Mouse (Mus musculus): ENCODE data around the gene Fbln1.

The Fbln1 gene

DNA sequence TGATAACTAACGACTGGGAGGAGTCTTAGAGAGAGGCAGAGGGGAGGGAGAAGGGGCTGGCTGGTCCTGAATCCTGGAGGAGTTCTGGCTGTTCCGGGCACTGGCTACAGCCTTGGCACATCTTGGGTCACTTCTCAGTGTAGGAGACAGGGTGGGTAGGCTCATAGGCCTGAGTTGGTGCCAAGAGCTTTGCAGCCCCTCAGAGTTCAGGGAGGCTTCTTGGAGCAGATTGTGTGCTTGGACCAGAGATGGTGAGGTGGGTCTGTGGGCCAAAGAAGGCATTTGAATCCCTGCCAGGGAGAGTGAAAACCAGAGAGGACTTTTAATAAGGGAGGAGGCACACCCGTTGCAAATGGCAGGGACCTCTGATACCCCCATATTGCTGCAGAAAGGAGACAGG lies 1.3 kb downstream of the Fbln1 start:
- no peak for DNase-seq

DNA sequence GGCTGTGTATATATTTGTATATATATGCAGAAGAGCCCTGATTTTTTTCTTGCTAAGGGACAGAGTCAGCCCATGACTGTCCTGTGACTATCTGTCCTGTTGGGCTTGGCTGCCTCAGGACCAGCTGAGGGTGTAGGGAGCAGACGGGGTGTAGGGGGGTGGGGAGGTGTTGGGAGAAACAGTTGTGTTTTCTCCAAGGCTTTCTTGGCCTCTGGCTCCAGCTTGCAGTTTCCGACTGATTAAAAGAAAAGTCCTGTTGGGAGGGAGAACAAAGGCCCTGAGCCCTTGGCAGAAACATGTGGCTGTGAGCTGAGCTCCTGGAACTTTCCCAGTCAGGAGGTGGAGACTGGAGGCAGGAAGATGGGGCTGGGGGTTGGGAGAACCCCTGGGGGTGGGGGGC lies 2.0 kb downstream of the Fbln1 start:
- DNase-seq: peak; percentile 46

DNA sequence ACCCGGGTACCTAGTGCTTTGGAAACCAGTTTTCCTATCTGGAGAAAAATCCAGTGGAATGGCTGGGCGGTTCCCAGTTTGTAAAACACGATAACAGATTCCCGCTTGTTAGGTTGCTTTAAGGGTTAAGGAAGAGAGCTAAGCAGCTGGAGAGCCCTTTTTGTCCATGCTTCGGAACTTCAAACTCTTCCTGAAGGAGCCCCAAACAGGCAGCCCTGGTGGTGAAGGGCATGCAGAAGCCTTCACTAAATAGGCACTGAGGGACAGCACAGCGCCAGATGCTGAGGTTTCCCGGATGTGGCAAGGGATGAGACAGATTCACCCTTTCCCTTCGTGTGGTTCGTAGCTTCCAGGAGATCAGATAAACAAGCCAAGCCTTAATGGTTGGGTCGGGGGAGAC lies 2.6 kb downstream of the Fbln1 start:
- no peak for DNase-seq

DNA sequence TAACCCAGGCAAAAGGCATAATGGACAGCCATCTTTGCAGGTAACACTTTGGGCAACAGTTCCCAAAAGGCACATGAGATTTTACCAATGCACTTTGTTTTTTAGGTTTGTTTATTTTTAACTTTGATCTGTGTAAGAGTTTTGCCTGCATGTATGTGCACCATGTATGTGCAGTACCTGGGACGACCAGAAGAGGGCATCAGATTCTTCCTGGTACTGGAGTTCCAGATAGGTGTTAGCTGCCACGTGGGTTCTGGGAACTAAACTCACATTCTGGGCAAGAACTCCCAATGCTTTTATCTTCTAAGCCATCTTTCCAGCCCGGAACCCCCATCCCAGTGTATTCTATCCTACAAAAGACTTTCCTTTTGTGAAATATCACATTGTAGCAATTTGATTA lies 3.6 kb downstream of the Fbln1 start:
- DNase-seq: no peak

DNA sequence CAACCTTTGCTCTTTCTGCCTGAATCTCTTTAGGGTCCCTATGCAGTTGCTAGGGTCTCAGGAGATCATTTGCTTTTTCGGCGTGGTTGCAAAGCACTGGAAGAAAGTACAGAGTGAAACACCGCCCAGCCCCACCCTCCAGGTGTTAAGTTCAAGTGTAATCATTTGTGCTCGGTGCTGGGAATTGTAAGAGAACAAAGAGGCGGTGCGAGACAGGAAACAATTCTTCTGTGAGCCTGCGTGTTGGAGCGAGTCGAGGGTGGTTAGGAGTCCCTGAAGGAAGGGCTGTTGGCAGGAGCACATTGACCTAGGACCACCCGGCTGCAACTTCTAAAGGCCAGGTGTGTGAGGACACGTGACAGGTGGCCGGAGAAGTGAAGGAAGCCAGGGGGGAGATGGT lies 4.9 kb downstream of the Fbln1 start:
- no peak for DNase-seq

DNA sequence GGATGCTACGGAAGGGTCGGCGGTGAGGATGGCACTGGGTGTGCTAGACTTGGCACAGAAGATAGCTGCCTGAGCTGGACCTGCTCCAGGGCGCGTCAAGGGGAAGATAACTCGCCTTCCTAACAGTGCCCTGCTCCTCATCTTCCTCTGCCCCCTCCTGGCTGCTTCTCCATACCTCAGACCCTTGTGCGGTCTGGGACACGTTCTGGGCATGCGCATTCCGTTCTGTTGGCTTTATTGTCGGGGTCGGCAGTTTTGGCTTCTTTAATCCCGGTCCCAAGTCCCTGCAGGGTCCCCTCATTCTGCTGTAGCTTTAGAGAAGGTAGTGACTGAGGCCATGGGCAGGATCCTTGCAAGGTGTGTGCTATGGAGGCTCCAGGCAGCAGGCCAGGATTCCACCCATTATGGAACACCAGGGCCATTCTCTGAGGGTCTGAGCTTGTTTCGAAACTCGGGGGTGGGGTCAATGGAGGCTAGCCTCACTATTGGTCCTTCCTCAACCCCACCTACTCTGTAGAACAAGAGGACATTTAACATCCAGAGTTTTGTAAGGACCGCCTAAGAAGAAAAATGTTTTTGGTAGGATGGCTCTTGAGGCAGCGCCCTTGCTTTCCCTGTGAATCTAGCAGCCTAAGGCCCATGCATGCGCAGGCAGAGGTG lies 5.5 kb downstream of the Fbln1 start:
- DNase-seq: no peak

DNA sequence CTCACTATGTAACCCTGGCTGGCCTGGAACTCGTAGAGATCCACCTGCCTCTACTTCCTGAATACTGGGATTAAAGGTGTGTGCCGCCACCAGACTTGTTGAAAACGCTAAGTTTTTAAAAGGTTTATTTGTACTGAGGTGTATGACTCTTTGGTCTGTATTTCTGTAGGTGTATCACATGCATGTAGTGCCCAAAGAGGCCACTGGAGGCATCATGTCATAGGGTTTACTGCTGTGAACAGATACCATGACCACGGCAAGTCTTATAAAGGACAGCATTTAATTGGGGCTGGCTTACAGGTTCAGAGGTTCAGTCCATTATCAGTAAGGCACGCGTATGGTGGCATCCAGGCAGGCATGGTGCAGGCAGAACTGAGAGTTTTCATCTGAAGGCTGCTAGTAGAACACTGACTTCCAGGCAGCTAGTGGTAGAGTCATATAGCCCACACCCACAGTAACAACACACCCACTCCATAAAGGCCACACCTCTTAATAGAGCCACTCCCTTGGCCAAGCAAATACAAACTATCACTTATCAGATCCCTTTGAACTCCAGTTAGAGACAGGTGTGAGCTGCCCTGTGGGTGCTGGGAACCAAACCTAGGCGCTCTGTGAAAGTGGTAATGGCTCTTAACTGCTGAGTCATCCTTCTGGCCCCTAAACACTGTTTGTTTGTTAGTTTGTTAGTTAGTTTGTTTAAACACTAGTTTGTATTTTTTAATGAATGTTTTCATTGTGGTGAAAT lies 10.5 kb downstream of the Fbln1 start:
- no peak for DNase-seq

DNA sequence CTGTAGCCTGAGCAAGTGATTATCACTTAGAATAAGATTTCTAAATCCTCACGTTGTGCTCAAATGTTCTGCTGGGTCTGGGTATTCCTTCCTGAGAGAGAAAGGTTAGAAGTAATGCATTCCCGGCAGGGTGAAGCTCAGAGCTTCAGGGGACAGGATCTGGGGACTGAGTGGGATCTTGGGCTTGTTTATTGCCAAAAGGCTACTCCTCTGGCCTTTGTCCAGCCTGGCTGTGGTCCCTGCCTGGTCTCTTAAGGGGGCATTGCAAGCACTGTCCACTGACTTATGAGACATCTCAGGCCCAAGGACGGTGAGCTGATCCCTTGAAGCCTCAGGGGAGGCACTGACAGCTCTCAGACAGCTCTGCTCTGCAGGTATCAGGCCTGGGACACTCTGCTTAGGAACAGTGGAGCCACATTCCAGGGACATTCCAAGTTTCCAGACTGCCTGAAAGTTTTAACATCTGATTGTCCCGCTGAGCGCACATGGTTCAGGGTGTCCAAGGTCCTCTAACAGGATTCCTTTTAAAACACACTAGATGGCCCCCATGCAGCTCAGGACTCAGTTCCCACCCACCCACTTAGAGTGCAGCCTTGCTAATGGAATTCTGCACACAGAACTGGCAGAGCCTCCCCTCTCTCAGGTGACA lies 13.0 kb downstream of the Fbln1 start:
- no peak for DNase-seq

DNA sequence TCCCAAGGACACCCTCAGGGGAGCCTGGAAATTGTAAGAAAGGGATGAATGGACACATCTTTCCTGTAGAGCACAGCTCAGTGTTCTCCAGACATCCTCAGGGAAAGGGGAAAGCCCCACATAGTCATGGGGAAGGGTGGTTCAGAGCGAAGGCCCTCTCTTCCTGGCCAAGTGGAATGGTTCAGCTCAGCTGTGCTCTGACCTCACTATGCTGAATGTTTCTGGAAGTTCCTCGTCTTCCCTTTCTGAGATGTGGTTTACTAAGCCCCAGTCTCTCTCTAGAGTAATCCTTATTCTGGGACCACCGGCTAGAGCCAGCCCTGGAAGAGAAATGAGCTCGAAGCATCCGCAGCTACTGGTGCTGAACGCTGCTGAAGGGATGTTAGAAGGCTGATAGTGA lies 14.6 kb downstream of the Fbln1 start:
- no peak for DNase-seq

DNA sequence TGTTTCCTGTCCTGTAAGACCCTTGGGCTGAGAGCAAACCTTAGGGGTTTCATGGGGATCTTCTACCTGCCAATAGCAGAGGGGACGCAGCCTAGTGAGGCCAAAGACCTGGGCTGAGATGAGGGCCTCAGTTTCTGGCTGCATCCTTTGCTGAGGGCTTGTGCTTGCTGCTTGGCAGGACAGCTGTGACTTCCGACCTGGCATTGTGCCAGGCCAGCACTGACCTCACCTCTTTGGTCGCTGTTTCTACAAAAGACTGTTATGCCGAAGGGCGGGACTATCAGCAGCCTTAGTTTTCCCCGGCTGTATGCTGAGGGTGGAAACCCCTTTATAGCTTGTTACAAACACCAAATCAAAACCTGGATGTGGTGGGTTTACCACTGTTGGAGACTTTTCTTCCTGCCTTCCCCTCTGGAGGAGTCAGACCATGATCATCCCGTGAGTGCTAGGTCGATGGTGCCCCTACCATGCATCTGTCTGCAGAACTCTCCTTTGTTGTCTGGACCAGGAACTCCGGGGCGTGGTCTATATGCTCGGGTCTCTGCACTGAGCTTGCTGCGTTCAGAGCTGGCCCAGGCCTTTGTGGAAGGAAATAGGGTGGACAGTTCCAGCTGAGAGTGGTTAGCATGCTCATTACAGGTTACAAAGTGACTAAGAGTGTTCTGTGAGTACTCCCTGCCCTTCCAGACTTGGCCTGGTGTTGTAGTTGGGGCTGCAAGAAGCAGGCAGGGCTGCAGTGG lies 15.5 kb downstream of the Fbln1 start:
- DNase-seq: no peak

DNA sequence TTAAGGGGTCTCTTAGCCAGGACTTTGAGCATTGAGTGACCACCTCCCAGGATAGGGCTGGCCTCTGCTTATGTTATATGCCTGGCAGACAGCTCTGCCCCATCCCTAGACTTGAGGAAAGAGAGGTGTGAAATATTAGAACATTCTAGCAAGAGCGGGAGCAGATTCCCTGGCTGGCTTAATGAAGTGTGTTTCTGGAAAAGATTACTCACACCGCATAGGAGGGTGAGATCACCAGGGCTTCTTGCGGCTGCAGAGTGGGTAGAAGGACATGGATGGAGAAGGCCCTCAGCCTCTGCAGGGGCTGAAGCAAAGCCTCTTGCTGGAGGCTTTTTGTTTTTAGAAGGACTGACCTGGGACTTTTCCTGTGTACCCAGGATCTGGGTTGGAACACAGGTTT lies 19.9 kb downstream of the Fbln1 start:
- no peak for DNase-seq

DNA sequence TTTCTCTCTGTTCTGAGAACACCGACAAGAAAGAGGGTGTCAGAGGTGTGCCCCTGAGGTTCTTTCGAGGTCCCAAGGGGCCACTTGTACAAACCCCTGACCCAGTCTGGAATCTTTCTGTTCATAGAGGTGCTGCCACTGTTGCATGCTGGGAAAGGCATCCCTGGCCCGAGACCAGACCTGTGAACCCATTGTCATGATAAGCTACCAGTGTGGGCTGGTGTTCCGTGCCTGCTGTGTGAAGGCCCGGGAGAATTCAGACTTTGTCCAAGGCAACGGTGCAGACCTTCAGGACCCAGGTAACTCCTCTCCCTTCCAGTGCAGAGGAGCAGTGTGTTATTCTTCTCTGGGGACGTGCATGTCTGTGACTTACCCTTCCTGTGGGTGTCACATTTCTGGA lies 21.1 kb downstream of the Fbln1 start:
- DNase-seq: no peak

DNA sequence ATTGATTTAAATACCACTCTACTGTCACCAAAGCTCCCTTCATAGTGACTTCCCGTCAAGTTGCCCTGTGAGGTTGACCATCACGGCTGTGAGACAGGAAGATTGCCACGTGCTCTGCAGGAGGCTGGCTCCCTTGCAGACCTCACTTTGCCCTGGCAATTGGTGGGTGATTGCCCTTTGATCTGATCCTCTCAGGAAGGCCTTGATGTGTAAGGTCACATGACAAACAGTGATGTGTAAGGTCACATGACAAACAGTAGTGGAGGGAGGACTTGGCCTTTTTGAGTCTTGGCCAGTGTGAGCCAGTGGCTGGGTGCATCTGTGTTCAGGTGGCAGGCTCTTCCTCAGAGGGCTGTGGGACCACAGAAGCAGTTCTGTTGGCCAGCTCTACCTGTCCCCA lies 22.8 kb downstream of the Fbln1 start:
- no peak for DNase-seq

DNA sequence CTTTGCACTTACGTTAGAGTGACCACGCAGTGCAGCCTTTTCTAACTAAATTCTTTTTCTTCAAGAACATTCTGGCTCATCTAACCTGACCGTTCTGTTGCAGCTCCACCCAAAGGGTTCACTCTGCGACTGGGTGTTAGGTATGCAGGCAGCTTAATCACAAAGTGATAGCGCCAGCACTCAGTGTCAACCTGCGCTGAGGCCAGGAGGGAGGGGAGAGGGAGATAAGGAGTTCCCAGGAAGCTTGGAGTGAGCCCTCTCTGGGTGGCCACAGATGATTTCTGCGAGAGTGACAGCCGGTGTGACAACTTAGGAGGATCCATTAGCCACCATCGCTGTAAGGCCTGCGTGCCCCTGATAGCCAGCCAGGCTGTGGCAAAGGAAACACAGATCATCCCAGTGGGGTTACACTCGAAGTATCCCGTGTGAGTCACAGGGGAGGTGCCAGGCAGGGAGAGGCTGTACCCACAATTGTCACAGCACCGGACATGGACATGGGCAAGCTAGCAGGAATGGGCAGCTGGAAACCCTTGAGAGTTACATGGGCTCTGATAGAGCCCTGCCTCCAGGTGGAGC lies 24.3 kb downstream of the Fbln1 start:
- no peak for DNase-seq

DNA sequence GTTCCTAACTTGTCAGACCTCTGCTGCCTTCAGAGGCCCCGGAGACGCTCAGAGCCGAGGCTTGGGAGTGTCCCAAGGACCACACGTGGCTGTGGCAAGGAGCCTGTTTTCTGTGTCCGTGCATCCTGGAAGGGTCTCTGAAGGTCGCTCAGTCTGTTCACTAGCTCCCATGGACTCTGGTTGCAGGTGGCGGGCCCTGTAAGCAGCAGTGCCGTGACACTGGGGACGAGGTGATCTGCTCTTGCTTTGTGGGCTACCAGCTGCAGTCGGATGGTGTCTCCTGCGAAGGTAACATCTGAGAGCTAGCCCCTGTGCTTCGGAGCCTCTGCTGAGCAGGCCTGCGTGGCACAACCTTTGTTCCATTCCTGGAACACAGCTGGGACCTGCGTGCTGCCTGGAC lies 24.9 kb downstream of the Fbln1 start:
- DNase-seq: no peak

DNA sequence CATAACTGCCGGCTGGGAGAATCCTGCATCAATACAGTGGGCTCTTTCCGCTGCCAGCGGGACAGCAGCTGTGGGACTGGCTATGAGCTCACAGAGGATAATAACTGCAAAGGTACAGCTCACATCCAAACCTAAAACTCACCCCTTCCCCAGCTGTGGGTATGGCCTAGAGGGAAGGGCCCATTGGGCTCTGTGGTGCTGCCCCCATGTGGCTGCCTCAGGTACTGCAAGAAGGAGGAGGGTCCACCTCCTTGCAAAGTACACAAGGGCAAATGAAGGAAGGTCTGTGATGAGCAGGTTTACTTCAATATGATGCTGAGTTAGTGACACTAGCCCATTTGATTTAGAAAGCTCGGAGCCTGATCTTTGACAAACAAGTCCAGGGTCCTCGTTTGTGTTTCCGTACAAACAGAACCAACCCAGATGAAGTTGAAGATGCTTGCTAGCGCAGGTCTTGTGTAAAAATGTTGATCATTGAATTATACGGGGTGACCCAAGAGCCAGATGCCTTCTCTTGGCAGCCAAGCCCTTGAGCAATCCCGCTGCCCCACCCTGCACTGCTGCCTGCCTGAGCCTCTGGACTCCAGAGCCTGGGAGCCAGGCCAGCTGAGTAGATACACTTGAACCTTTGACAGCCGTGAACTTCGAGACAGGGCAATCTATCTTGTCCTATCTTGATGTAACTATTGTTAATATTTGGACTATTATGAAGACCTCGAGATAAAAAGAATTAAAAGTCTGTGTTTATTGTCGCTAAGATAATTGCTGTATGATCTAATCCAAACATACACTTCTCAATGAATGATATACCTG lies 25.9 kb downstream of the Fbln1 start:
- no peak for DNase-seq

DNA sequence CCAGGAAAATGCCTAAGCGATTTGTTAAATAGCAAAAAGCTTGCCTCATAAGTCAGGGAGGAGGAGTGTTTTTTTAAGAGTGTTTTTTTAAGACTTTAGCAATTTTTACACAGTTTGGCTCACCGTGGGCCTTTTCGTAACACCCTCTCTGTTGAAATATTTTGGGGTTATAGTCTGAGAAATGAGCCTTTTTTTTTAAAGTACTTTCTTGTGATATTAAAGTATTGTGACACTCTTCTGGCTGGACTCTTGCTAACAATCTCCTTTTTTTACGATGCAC lies 26.4 kb downstream of the Fbln1 start:
- DNase-seq: no peak

DNA sequence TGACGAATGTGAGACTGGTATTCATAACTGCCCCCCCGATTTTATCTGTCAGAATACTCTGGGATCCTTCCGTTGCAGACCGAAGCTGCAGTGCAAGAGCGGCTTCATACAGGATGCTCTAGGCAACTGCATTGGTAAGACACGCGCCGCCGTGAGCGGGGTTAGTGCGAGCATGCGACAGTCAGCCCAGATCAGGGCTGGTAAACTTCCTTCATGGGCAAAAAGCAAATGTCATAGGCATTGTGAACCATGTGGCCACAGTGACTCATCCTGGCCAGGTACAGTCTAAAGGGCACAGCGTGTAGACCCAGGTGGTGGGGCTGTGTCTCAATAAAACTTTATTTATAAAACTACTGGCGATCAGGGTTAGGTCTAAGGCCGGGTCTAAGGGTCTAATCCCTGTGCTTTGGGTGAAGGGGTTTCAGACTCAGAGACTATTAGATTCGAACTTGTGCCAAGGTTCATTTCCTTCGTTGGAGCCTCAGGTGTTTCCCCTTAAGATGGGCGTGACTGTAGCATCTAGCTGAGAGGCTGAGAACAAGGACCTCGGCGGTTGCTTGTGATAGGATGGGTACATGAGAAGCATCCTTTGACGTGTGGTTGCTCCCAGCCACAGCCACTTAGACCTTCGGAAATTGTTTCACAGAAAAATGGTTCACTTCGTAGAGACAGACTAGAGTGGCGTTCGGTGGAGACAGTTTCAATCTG lies 26.9 kb downstream of the Fbln1 start:
- DNase-seq: no peak

DNA sequence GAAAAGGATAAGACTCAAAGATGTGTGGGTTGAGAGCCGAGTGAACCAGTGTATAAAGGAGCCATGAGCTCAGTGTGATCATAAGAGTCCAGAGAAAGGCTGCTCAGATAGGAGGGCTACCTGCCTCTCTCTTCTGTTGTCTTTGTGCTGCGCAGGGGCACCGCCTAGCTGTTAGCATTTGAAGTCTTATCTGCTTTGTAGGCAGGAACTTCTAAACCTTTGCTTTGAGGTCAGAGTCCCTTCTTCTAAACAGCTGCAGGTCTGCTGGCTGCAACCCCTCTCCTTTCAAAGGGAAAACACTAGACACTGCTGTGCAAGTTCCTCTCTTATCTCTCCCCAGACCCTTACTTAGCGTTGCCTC lies 27.5 kb downstream of the Fbln1 start:
- no peak for DNase-seq

DNA sequence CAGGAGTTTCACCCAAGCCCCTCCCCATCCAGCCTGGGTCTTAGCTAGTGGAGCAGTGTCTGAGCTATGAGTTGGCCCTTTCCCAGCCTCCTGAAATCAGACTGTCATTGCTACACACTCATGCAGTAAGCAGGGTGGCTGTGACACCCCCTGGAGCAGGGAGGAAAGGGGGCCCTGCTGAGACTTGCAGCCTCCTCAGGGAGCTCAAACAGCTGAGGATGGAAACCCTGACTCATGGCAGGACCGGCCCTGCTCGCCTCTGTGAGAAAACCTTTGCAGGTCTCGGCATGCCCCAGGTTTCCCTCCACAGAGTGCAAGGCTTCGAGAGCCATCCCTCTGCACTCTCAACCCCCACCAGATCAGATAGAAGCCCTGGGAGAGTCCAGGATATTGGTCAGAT lies 27.9 kb downstream of the Fbln1 start:
- no peak for DNase-seq

DNA sequence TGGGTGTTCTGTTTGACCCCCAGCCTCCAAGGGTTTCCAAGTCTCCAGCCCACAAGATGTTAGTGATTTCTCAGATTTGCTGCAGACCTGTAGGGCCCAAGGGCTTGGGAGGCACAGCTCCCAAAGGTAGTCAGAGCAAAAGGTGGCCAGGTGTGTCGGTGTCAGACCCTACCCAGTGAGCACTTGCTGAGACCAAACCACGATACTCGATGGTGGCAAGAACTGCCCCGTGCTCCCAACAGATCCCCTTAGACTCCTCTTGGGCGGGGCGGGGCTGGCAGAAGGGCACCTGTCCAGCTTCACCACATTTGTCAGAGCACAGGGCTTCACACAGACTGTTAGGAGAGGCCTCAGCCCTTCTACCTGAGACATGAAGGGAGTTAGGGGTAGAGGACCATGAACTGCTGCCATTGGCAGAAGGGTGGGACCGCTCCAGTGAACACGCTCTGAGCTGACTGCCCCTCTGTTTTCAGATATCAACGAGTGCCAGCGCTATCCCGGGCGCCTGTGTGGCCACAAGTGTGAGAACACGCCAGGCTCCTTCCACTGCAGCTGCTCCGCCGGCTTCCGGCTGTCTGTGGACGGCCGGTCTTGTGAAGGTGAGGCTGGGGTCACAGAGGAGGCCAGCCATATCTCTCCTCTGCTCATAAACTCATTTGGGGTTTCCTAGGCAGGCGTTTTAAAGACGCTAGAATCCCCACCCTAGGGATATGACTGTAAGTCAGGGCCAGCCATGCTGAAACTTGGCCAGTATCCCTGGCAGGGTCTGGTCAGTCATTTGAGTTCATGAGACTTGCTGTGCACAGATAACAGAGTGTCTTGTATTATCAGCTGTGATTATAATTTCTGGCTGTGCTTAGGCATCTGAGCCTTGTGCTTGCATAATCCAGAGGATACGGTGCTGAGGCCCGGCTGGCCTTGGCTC lies 33.3 kb downstream of the Fbln1 start:
- no peak for DNase-seq
